Mouse (Mus musculus): Measurements from ENCODE around the gene Gm32802. TPM values are rescaled to one million over a fixed set of nuclear protein-coding genes. Genes with fewer than 3 reads are reported as not detected.
"Not testable (repeated sequence)": the region's sequence is repeated elsewhere in the genome, so short reads cannot be mapped to it uniquely, and the experiment has no call there.

Gm32802 gene
- polyA plus RNA-seq (2012; rRNA removed), result not detected in 2 replicates

DNA sequence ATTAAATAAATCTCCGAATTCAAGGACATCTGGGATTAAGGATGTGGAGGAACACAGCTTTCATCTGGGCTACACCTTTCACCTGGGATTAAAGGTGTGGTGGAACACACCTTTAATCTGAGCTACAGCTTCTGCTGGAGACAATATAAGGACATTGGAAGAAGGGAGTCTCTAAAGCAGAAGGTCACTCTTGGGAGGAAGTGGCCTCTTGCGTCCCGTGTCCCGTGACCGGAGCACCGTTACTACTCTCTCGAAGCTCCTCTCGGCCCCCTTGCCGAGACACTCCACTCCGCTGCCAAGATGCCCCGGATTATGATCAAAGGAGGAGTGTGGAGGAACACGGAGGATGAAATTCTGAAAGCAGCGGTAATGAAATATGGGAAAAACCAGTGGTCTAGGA is at the start of gene Gm32802:
Gene Gm32802 (plus strand): TSS at position 301 of the 400 bp plus-strand sequence.
- not testable (repeated sequence) for DNase-seq; H3K4me1 ChIP-seq (ENCODE audit: control insufficient read depth, insufficient read depth, low read length); H3K4me3 ChIP-seq (replicated peaks; ENCODE audit: extremely low read depth, low read depth, low read length)
- no CpG with 5 or more reads among the region's 13 CpGs for WGBS

DNA sequence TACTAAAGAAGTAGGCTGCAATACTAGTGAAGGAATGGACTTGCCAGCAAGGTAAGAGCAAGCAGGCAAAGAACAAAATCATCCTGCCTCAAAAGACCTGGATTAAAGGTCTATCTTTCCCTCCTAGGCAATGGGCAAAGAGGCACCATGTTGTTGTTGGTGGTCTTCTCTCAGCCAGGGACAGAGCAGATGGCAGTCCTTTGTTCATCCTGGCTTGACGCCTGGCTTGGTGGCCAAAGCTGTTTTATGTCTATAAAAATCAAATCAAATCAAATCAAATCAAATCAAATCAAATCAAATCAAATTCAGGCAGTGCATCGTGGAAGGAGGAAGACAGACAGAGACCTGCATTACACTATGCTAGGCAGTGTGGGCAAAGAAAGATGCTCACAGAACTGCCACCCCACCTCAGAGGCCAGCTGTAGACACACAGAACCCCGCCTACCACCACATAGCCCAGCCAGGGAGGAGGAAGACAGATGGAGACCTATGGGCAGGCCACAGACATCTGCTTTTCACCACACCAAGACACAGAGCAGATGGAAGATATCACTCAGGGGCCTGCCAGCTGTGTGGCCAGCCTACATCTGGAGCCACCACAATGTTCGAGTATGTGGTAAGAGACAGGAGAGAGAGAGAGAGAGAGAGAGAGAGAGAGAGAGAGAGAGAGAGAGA is 42.6 kb upstream of the Gm32802 start:
- not testable (repeated sequence) for H3K4me3 ChIP-seq (replicated peaks; ENCODE audit: extremely low read depth, low read depth, low read length); H3K4me1 ChIP-seq (ENCODE audit: control insufficient read depth, insufficient read depth, low read length); DNase-seq
- 76% methylated on average over 2 of the region's 4 CpGs for WGBS

DNA sequence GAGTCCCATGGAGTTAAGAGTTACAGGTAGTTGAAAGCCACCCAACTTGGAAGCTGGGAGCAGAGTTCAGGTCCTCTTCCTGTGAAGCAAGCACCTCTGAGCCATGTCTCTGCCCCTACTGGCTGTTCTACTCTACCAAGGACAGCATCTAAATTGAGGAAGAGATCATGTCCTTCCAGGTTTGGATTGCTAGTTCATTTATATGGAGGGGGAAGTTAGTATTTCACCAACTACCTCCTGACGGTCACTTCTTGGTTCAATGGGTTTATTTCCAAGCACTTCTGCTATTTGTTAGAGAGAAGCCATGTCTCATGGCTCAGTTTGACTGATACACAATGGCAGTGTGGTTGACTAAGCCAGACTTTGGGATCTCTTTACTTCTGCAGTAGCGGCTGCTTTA is 30.9 kb upstream of the Gm32802 start:
- 100% methylated on average over 1 of the region's 2 CpGs for WGBS
- not testable (repeated sequence) for H3K4me1 ChIP-seq (ENCODE audit: control insufficient read depth, insufficient read depth, low read length); DNase-seq; H3K4me3 ChIP-seq (replicated peaks; ENCODE audit: extremely low read depth, low read depth, low read length)

DNA sequence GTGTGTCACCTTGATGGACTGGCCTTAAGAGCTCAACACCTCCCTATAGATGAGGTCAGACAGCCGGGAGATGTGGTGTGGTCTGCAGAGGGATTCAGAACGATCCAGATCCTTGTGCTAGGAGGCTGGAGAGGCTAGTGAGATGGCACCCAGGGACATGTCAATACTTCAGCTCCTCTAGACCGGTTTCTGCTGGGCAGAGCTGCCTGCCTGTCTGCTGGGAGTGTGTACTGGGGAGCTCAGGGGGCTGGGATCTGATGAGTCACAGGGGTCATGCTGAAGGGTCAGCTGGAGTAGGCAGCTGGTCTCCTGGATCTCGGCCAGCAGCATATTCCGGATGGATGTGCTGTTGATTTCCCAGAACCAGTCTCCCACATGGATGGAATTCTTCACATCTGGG is 25.9 kb upstream of the Gm32802 start:
- WGBS, result 33% methylated on average over 1 of the region's 5 CpGs
- DNase-seq; H3K4me1 ChIP-seq (ENCODE audit: control insufficient read depth, insufficient read depth, low read length); H3K4me3 ChIP-seq (replicated peaks; ENCODE audit: extremely low read depth, low read depth, low read length): not testable (repeated sequence)

DNA sequence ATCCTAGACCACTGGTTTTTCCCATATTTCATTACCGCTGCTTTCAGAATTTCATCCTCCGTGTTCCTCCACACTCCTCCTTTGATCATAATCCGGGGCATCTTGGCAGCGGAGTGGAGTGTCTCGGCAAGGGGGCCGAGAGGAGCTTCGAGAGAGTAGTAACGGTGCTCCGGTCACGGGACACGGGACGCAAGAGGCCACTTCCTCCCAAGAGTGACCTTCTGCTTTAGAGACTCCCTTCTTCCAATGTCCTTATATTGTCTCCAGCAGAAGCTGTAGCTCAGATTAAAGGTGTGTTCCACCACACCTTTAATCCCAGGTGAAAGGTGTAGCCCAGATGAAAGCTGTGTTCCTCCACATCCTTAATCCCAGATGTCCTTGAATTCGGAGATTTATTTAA is 17.8 kb upstream of the Gm32802 start, which contains the start of gene Gm32717:
Gene Gm32717 (minus strand): TSS at position 101 of the 400 bp plus-strand sequence.
- no CpG with 5 or more reads among the region's 13 CpGs for WGBS
- H3K4me1 ChIP-seq (ENCODE audit: control insufficient read depth, insufficient read depth, low read length); H3K4me3 ChIP-seq (replicated peaks; ENCODE audit: extremely low read depth, low read depth, low read length); DNase-seq: not testable (repeated sequence)

DNA sequence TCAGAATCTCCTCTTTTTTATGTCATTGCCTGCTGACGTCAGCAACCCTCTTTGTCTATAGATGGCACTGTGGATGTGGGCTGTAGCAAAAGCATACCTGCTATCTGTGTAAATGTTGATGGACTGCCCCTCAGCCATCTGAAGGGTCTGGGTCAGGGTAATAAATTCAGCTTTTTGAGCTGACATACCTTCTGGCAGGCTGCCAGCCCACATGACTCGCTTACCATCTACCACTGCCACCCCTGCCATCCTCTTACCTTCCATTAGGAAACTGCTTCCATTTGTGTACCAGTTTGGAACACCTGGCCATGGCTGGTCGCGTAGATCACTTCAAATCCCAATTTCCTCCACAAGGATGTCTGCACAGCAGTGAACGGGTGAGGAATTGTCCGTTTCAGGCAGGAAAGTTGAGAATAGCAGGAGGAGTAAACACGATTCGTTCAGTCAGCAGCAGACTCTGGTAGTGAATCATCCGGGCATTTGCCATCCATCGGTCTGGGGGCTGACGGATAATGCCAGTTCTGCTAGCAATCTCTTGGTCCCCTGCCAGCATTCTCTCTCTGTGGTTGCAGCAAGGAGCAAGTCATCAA is 9.4 kb upstream of the Gm32802 start:
- not testable (repeated sequence) for H3K4me1 ChIP-seq (ENCODE audit: control insufficient read depth, insufficient read depth, low read length); DNase-seq; H3K4me3 ChIP-seq (replicated peaks; ENCODE audit: extremely low read depth, low read depth, low read length)
- 65% methylated on average over 11 of the region's 11 CpGs for WGBS

DNA sequence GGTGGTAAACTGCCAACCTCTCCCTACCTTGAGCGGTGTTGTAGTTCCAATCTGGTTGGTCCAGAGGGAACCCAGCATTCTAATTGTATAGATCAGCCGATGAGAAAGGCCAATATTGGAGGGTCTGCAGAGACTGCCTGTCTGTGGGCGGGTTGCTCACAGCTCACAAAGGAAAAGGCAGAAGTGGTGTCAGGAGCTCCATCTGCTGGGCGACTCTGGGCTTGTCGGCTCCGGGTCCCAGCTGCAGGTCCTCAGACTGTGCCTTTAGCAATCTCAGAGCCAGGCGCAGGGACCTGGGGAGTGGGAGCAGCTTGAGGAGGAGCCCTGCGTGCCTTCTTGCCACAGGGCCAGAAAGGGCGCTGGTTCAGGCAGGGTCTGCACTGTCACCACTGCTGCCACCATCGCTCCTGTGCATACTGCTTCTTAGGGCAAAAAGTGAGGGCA is 7.6 kb upstream of the Gm32802 start:
- no peak for DNase-seq
- H3K4me1 ChIP-seq (ENCODE audit: control insufficient read depth, insufficient read depth, low read length), result no peaks in the 10 kb centered on the region
- 39% methylated on average over 10 of the region's 10 CpGs for WGBS
- no peak overlapping the region for H3K4me3 ChIP-seq (replicated peaks; ENCODE audit: extremely low read depth, low read depth, low read length)
- no peak for TF ChIP-seq CTCF (IDR thresholded peaks at IDR 0.05; ENCODE audit: insufficient read depth, low read length)
- no peak for TF ChIP-seq POLR2A (IDR thresholded peaks at IDR 0.05; ENCODE audit: borderline replicate concordance, extremely low read depth, low read depth, low read length)

DNA sequence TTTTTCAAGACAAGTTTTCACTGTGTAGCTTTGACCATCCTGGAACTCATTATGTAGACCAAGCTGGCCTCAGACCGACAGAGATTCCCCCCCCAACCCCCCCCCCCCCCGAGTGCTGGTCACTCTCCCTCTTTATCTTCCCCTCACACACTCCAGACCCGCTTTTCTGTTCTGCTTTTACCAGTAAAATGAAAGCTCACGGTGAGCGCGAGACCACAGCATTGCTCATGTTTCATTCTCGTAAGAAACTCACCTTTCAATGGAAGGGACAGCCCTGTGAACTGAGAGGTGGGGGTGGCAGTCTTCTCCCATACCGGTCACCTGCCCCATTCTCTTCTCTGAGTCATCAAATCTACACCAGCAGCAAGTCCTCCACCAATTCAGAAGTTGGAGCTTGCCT is 10.3 kb downstream of the Gm32802 start:
- DNase-seq; H3K4me1 ChIP-seq (ENCODE audit: control insufficient read depth, insufficient read depth, low read length); H3K4me3 ChIP-seq (replicated peaks; ENCODE audit: extremely low read depth, low read depth, low read length): not testable (repeated sequence)
- 40% methylated on average over 3 of the region's 8 CpGs for WGBS

DNA sequence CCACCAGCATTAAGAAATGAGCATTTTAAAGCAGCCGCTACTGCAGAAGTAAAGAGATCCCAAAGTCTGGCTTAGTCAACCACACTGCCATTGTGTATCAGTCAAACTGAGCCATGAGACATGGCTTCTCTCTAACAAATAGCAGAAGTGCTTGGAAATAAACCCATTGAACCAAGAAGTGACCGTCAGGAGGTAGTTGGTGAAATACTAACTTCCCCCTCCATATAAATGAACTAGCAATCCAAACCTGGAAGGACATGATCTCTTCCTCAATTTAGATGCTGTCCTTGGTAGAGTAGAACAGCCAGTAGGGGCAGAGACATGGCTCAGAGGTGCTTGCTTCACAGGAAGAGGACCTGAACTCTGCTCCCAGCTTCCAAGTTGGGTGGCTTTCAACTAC is 12.9 kb downstream of the Gm32802 start:
- not testable (repeated sequence) for DNase-seq; H3K4me1 ChIP-seq (ENCODE audit: control insufficient read depth, insufficient read depth, low read length); H3K4me3 ChIP-seq (replicated peaks; ENCODE audit: extremely low read depth, low read depth, low read length)
- 83% methylated on average over 1 of the region's 2 CpGs for WGBS

DNA sequence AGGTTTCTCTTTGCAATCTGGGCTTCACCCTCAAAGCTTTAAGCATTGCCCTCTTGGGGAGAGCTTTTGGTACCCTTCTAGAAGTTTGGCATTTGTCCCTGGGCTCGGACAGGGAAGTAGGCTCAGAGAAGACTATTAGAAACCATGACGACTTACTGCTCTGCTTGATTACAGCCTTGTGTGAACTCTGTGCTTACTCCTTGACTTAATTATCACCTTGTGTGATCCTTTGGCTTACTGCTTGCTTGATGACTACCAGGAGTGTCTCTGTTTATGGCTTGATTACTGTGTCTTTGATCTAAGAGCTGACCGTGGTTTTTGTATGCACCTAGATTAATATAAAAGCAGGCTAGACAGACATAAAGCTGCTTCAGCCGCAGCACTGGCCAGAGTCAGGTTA is 19.6 kb downstream of the Gm32802 start:
- H3K4me3 ChIP-seq (replicated peaks; ENCODE audit: extremely low read depth, low read depth, low read length); DNase-seq; H3K4me1 ChIP-seq (ENCODE audit: control insufficient read depth, insufficient read depth, low read length): not testable (repeated sequence)
- no CpG with 5 or more reads among the region's 4 CpGs for WGBS

DNA sequence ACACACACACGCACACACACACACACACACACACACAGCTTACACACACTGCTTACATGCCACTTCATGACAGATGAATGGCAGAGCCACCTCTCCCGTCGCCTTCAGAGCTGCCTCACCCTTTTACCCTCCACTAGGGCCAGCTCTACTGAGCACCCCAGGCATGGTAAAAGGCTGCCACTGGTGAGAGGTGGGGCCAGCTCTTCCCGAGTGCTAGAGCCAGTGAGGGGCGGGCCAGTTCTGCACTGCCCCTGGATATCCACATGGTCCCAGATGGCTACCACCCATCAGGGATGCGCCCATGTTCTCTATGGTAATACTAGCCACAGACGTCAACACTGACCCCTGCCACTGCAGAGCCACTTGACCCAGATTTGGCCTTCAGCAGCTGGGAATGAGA is 24.1 kb downstream of the Gm32802 start:
- 79% methylated on average over 7 of the region's 7 CpGs for WGBS
- not testable (repeated sequence) for H3K4me3 ChIP-seq (replicated peaks; ENCODE audit: extremely low read depth, low read depth, low read length); DNase-seq; H3K4me1 ChIP-seq (ENCODE audit: control insufficient read depth, insufficient read depth, low read length)

DNA sequence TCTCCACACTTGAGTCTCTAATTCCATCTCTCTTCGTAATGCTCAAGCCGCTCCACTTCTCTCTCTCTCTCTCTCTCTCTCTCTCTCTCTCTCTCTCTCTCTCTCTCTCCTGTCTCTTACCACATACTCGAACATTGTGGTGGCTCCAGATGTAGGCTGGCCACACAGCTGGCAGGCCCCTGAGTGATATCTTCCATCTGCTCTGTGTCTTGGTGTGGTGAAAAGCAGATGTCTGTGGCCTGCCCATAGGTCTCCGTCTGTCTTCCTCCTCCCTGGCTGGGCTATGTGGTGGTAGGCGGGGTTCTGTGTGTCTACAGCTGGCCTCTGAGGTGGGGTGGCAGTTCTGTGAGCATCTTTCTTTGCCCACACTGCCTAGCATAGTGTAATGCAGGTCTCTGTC is 24.5 kb downstream of the Gm32802 start:
- not testable (repeated sequence) for DNase-seq; H3K4me3 ChIP-seq (replicated peaks; ENCODE audit: extremely low read depth, low read depth, low read length); H3K4me1 ChIP-seq (ENCODE audit: control insufficient read depth, insufficient read depth, low read length)
- WGBS, result 64% methylated on average over 3 of the region's 5 CpGs

Measured in lung, adult 2 months (tissue).